Mouse (Mus musculus) small intestine, adult 10 weeks (tissue): Measurements from ENCODE around the gene Zfp784. TPM values are rescaled to one million over a fixed set of nuclear protein-coding genes. Genes with fewer than 3 reads are reported as not detected.

Experiments
- polyA plus RNA-seq: library from polyadenylated mRNA; stranded (reverse); fragments of 350-450 nt; fragmentation: Illumina TruSeq; extraction: RNeasy Lipid Tissue Mini Kit (QIAGEN cat#74804); gene quantifications from one replicate; pipeline ENCODE4 v1.2.3, GENCODE M21; 2014; ENCODE audit warnings: low replicate concordance

The Zfp784 gene
- 6.2 TPM for polyA plus RNA-seq

GRCm38 (mm10) chr7:5038109-5038732 is at the start of gene Zfp784:
Gene Zfp784, minus strand, starts transcription at chr7:5038446.

GRCm38 (mm10) chr7:5080010-5080751 is 41.9 kb upstream of the Zfp784 start, which contains the start of gene Epn1:
Gene Epn1, plus strand, starts transcription at chr7:5080235.

DNA sequence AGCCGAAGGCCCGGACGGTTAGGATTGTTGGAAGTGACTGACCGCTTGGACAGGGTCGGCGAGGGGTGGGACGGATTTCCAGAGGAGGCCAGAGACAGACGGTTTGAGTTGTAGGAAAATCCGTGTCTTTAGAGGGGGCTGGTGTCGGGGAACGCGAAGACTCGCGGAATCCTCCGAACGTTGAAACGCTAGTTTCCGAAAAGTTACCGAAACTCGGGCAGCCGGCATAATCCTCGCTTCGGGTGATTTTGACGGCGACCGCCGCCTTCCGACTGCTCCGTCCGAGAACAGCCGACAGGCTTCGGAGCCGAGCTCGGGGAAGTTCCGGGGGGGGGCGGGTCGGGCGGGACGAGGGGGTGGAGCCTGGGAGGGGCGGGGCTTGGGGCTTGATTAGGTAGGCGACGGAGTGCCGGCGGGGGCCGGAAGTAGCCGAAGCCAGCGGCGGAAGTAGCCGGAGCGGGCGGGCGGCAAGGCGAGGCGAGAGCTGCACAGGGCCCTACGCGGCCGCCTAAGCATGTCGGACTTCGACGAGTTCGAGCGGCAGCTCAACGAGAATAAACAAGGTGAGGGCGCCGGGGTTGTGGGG is 23.6 kb upstream of the Zfp784 start, which contains the start of gene U2af2:
TSS of gene U2af2 (plus strand) at position 370 of the 586 bp plus-strand sequence.

DNA sequence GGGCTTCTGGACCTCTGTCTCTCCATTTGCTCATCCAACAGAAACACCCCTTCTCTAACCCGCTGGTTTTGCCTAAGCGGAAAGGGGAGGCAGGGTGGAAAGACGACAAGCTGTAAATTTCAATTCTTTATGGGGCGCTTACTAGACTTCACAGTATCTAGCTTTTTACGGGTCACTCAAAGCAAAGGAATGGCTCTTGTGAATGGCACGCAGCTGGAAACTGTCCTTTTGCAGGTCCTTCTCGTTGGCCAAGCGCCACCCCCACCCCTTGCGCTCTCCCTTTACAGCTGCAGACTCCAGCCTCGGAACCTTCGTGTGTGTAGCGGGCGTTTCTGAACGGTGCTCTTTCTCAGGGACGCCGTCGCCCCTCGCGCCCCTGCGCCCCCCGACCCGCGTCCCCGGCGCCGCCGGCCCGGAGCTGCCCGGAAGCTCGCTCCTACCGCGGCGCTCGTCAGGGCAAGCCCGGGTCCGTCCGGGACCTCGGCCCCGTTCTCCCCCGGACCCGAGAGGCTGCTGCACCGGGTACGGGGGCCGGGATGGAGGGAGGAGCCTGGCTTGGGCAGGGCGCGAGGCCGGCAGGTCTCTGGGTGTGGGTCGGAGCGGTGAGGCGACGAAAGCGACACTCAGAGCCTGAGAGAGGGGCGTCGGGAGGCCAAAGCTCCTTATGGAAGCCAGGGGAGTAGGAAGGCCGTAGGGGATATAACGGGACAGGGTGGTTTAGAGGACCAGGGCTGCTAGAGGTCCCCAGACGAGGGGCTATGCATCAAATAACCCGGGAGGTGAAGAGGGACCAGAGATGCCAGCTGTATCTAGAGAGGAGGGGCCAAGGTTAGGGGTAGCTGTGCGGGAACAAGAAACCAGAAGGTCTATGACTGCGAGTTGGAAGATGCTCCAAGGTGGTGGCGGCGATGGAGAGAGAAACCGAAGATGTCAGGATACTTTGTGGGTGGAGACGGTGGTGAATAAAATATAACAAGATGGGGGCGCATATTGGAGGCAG is 13.2 kb upstream of the Zfp784 start, which contains the start of gene Zfp580:
TSS of gene Zfp580 (plus strand) at position 346 of the 1,000 bp plus-strand sequence.

DNA sequence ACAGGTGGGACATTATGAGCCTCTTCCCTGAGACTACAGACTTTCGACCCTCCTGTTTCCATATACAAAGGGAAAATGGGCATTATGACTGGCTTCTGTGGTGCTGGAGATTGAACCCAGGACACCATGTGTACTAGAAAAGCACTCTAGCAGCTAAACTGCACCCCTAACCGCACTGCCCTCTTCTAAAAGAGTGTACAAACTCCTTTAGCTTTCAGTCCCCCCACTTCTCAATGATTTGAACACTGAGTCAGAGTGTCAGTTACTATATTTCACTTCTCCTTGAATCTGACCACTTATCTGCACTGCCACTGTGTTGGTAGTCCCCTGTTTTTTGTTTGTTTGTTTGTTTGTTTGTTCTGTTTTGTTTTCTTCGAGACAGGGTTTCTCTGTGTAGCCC is 4.4 kb downstream of the Zfp784 start, which contains the start of gene 4632433K11Rik:
TSS of gene 4632433K11Rik (plus strand) at position 301 of the 400 bp plus-strand sequence.

DNA sequence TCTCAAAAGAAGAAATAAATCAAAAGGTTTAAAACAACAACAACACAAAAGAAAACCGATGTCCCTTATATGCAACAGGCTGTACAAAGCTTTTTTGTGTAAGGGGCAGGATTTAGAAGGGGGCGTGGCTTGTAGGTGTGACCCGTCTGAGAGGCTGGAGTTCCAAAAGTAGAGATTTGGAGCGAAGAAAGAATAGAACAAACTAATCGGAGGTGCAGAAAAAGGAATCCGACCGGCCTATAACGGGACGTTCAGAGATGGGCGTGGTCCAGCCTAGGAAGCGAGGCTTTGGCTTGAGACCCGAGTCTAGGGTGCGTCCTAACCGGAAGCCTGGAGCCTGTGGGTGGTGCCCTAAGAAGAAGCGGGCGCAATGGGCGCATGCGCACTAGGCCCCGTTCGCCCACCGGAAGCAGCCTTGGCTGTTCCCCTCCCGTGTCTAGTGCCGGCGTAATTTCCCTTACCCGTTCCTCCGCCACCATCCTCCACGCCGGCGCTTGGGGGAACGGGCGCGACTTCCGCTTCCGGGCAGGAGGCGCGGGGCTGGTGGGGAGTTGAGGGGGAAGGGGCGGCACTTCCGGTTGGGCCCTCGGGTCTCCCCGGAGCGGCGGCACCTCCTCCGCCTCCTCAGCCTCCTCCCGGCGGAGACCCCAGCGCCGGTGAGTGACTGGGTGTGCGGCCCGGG is 18.1 kb downstream of the Zfp784 start, which contains the start of the genes Zfp865 and Ccdc106:
TSS of gene Zfp865 (plus strand) at position 377 of the 682 bp plus-strand sequence.
TSS of gene Ccdc106 (plus strand) at position 554 of the 682 bp plus-strand sequence.

DNA sequence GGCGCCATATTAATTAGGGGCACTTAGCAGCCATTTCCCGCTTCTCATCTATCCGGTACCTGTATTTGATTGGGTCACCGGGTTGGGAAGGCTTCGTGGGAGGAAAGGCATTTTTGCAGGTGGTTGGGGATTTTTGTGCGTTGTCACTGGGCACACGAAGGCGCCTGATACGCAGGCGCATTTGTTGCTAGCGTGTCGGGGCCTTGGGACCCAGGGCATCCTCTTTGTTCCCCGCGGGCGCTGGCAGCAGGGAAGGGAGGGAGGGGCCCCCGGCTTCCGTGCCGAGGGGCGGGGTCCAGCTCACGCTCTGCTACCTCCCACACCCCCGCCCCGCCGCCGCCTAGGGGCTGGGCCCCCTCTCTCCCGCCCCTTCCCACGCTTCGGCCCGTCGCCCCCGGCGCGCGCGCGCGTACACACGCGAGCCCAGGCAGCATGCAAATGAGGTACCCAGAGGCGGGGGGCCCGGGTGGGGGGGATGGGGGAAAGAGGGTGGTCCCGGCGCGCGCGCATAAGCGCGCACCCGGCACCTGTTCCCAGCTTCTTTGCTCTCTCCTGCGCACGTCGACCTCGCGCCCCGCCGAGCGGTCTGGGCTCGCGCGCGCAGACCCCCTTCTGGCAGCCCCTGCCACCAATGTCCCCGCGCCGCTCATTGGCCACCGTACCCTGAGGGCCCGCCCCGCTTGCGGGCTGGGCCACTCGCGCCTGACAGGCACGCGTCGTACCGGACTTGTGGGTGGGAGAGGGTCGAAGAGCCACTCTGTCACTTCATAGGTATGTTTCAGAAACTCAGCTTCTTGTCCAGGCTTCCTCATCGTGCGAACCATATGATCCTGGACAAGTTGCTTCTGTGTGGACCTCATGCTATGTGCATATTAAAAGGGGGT is 22.9 kb downstream of the Zfp784 start, which contains the start of gene Gm44973:
TSS of gene Gm44973 (plus strand) at position 379 of the 884 bp plus-strand sequence.

GRCm38 (mm10) chr7:5014251-5015117 is 23.8 kb downstream of the Zfp784 start, which contains the start of the genes Zfp524 and Fiz1:
Gene Zfp524, plus strand, starts transcription at chr7:5014415.
Gene Fiz1, minus strand, starts transcription at chr7:5014697.

GRCm38 (mm10) chr7:4996003-4996895 is 42.0 kb downstream of the Zfp784 start, which contains the start of gene Zfp579:
Gene Zfp579, minus strand, starts transcription at chr7:4996158.

Other genes starting within 250 kb of the Zfp784 start
- gene Tmem238, start 248.8 kb downstream of the Zfp784 start, polyA plus RNA-seq = 1.0 TPM
- 4.2 TPM for gene Rpl28, start 245.6 kb downstream of the Zfp784 start, polyA plus RNA-seq
- 2.9 TPM for gene Ube2s, start 225.9 kb downstream of the Zfp784 start, polyA plus RNA-seq
- 0.19 TPM for gene Shisa7, start 193.8 kb downstream of the Zfp784 start, polyA plus RNA-seq
- gene Isoc2b, start 168.2 kb downstream of the Zfp784 start, polyA plus RNA-seq = 0.97 TPM
- 0.85 TPM for gene Isoc2a, start 161.3 kb downstream of the Zfp784 start, polyA plus RNA-seq
- not detected for gene Gm36210, start 131.9 kb downstream of the Zfp784 start, polyA plus RNA-seq
- not detected for gene Zfp628, start 123.2 kb downstream of the Zfp784 start, polyA plus RNA-seq
- gene Nat14, start 116.4 kb downstream of the Zfp784 start, polyA plus RNA-seq = 0.59 TPM
- not detected for gene Ssc5d, start 112.7 kb downstream of the Zfp784 start, polyA plus RNA-seq
- gene Sbk2, start 74.0 kb downstream of the Zfp784 start, polyA plus RNA-seq = not detected
- not detected for gene Sbk3, start 67.3 kb downstream of the Zfp784 start, polyA plus RNA-seq
- gene Zfp579, start 42.3 kb downstream of the Zfp784 start, polyA plus RNA-seq = 8.2 TPM
- not detected for gene Zfp524, start 24.0 kb downstream of the Zfp784 start, polyA plus RNA-seq
- gene Fiz1, start 23.7 kb downstream of the Zfp784 start, polyA plus RNA-seq = 9.3 TPM
- gene Gm44973, start 22.9 kb downstream of the Zfp784 start, polyA plus RNA-seq = 0.48 TPM
- gene Zfp865, start 18.1 kb downstream of the Zfp784 start, polyA plus RNA-seq = 3.4 TPM
- not detected for gene Ccdc106, start 17.9 kb downstream of the Zfp784 start, polyA plus RNA-seq
- 1.6 TPM for gene 4632433K11Rik, start 4.3 kb downstream of the Zfp784 start, polyA plus RNA-seq
- 0.56 TPM for gene Zfp580, start 13.1 kb upstream of the Zfp784 start, polyA plus RNA-seq
- gene U2af2, start 23.7 kb upstream of the Zfp784 start, polyA plus RNA-seq = 11.5 TPM
- 0.63 TPM for gene Epn1, start 41.8 kb upstream of the Zfp784 start, polyA plus RNA-seq
- not detected for gene Rfpl4, start 78.5 kb upstream of the Zfp784 start, polyA plus RNA-seq
- gene Rasl2-9, start 87.5 kb upstream of the Zfp784 start, polyA plus RNA-seq = 2.1 TPM
- not detected for gene Vmn1r55, start 111.2 kb upstream of the Zfp784 start, polyA plus RNA-seq
- gene Vmn1r56, start 158.3 kb upstream of the Zfp784 start, polyA plus RNA-seq = not detected
- gene Vmn1r57, start 180.0 kb upstream of the Zfp784 start, polyA plus RNA-seq = not detected